ENCODE assay signal across 12 mouse cellular contexts in genomic region chr9:71035286-71035685, GRCm38 (mm10).
"Had no signal": no experiment of that assay in that cellular context is flagged by ENCODE, and none has a peak within 500 bp of the region (broad histone marks: within the 10 kb centered on the region; RNA-seq: fewer than 3 reads in every experiment).

No protein-coding gene starts in this region.

- ATAC-seq: liver, postnatal 0 days; lung, postnatal 0 days; midbrain, embryonic 13.5 days; midbrain, embryonic 16.5 days had no signal

- DNase-seq: kidney, adult 11 months; kidney, adult 9 months; kidney, postnatal 14 days; layer of hippocampus, adult 9-11 months; layer of hippocampus, postnatal 36 days; liver, postnatal 0 days; lung, embryonic 14.5 days; thymus, adult 18-20 months; thymus, postnatal 36 days had no signal
